ENCODE assay signal across 8 mouse cellular contexts in genomic region chr9:37207929-37208411, GRCm38 (mm10). TPM values are rescaled to one million over a fixed set of nuclear protein-coding genes. Genes with fewer than 3 reads are reported as not detected.
A peak's percentile ranks its signal among the peaks of the same experiment; 100 is the strongest.
DNase-seq lines count a peak whose midpoint lies in the region; ATAC-seq and TF ChIP-seq lines count a peak whose summit lies in the region.

Tmem218 (plus strand) TSS chr9:37208223.

- ATAC-seq in activated CD4-positive, CD25-positive, alpha-beta regulatory T cell, adult 4 months, result peak; percentile 100

- H3K27ac ChIP-seq in cortical plate, adult 2 months (ENCODE audit: insufficient read depth, low read length), result peak within 1 kb of the TSS; percentile 43

- H3K27me3 ChIP-seq in megakaryocyte, embryonic 14.5 days (replicated peaks), result peaks cover 2% of the 10 kb centered on the region

- H3K36me3 ChIP-seq in megakaryocyte, embryonic 14.5 days (replicated peaks; ENCODE audit: low read length), result no peaks in the 10 kb centered on the region

- H3K9me3 ChIP-seq in megakaryocyte, embryonic 14.5 days, result no peaks in the 10 kb centered on the region

- peak within 1 kb of the TSS; percentile 44 for H3K4me3 ChIP-seq in cortical plate, adult 2 months (ENCODE audit: insufficient read depth, low read length)
- H3K4me3 ChIP-seq in megakaryocyte, embryonic 14.5 days (replicated peaks), result peak within 1 kb of the TSS; percentile 92

- peak; percentile 91 for DNase-seq in gastrocnemius, adult 8-10 months (ENCODE audit: low spot score in 2 of 2)
- DNase-seq in hindlimb bud, embryonic 11.5 days (ENCODE audit: extremely low spot score, low read depth, low spot score), result peak; percentile 100
- DNase-seq in left cerebral cortex, adult 8-10 months (ENCODE audit: low spot score in 2 of 2), result peak; percentile 93 to 97
- peak; percentile 96 to 98 for DNase-seq in right cerebral cortex, postnatal 10 days (ENCODE audit: low spot score in 2 of 2)
- DNase-seq in urinary bladder, postnatal 25 days (ENCODE audit: low spot score), result peak; percentile 69

- peak; percentile 90 for TF ChIP-seq POLR2A in cortical plate, adult 2 months (IDR thresholded peaks at IDR 0.05; ENCODE audit: extremely low read depth, insufficient read depth, low read length)

- H3K4me1 ChIP-seq in cortical plate, adult 2 months (ENCODE audit: control insufficient read depth, insufficient read depth, low read length), result no peaks in the 10 kb centered on the region; the same call in 1 of the 2 replicates
- H3K4me1 ChIP-seq in megakaryocyte, embryonic 14.5 days, result peaks cover 20% of the 10 kb centered on the region

- no peak for TF ChIP-seq CTCF in cortical plate, adult 2 months (IDR thresholded peaks at IDR 0.05; ENCODE audit: extremely low read depth, insufficient read depth, low read length)

RNA-seq across cellular contexts. Expression of gene Tmem218, which starts in this region (rescaled TPM):
- 1 to 10 TPM; 3.1 to 3.2 TPM for polyA plus RNA-seq in activated CD4-positive, CD25-positive, alpha-beta regulatory T cell, adult 4 months (2017; shearing (Covaris generic))
- 9.7 and 11.1 TPM in 2 replicates for polyA plus RNA-seq in cortical plate, adult 2 months (2012; rRNA removed)
- 1 to 10 TPM; 1.9 to 2.9 (median 2.8) TPM for total RNA-seq in gastrocnemius, adult 8-10 months (2022)
- 10 to 100 TPM in 3 of 4 experiments, 1 to 10 TPM in 1; 8.7 to 11.5 (median 10.7) TPM for total RNA-seq in left cerebral cortex, adult 8-10 months (2022)
- polyA plus RNA-seq in megakaryocyte, embryonic 14.5 days (2012; ENCODE audit: insufficient read depth, low replicate concordance), result 0.45 TPM in 1 of 2 replicates, not detected in the other

Comparison
In these comparisons a context has a peak if more than half of its experiments do, and no peak if none do; other contexts are left out.
1. Peak in every context shown above with its lines: DNase-seq, ATAC-seq, H3K4me3 ChIP-seq and H3K27ac ChIP-seq.